ENCODE assay signal across 29 mouse cellular contexts in genomic region chr8:116139934-116140333, GRCm38 (mm10).
"Had no signal": no experiment of that assay in that cellular context is flagged by ENCODE, and none has a peak within 500 bp of the region (broad histone marks: within the 10 kb centered on the region; RNA-seq: fewer than 3 reads in every experiment).

No protein-coding gene starts in this region.

- H3K27me3 ChIP-seq: embryonic facial prominence, embryonic 12.5 days; embryonic facial prominence, embryonic 13.5 days; embryonic facial prominence, embryonic 15.5 days; forebrain, embryonic 13.5 days; forebrain, embryonic 15.5 days had no signal

- H3K9ac ChIP-seq: embryonic facial prominence, embryonic 12.5 days; embryonic facial prominence, embryonic 13.5 days; embryonic facial prominence, embryonic 15.5 days; forebrain, embryonic 12.5 days; forebrain, embryonic 13.5 days; forebrain, embryonic 15.5 days; forebrain, postnatal 0 days had no signal

- H3K9me3 ChIP-seq: embryonic facial prominence, embryonic 10.5 days; embryonic facial prominence, embryonic 12.5 days; embryonic facial prominence, embryonic 13.5 days; embryonic facial prominence, embryonic 15.5 days; forebrain, embryonic 10.5 days; forebrain, embryonic 12.5 days; forebrain, embryonic 13.5 days; forebrain, embryonic 15.5 days had no signal

- H3K4me3 ChIP-seq: embryonic facial prominence, embryonic 10.5 days; embryonic facial prominence, embryonic 12.5 days; embryonic facial prominence, embryonic 13.5 days; embryonic facial prominence, embryonic 15.5 days; erythroblast, embryonic 14.5 days; forebrain, embryonic 10.5 days; forebrain, embryonic 12.5 days; forebrain, embryonic 13.5 days; forebrain, embryonic 15.5 days; gastrocnemius, adult 2 months; heart, adult 2 months had no signal

- H3K4me2 ChIP-seq: embryonic facial prominence, embryonic 12.5 days; embryonic facial prominence, embryonic 13.5 days; embryonic facial prominence, embryonic 15.5 days; forebrain, embryonic 12.5 days; forebrain, embryonic 13.5 days; forebrain, embryonic 15.5 days had no signal

- H3K4me1 ChIP-seq: embryonic facial prominence, embryonic 12.5 days; embryonic facial prominence, embryonic 13.5 days; forebrain, embryonic 13.5 days had no signal

- H3K36me3 ChIP-seq: embryonic facial prominence, embryonic 10.5 days; embryonic facial prominence, embryonic 12.5 days; embryonic facial prominence, embryonic 13.5 days; embryonic facial prominence, embryonic 15.5 days; forebrain, embryonic 10.5 days; forebrain, embryonic 12.5 days; forebrain, embryonic 15.5 days had no signal

- DNase-seq: cerebellum, adult 2 months; cerebellum, adult 8-10 months; cerebellum, adult 9-10 months; cerebellum, adult 9-11 months; cerebellum, postnatal 10 days; cerebellum, postnatal 14 days; cerebellum, postnatal 25 days; cerebellum, postnatal 36 days; embryo, embryonic 11 days; forebrain, postnatal 0 days; gastrocnemius, adult 2 months; gastrocnemius, postnatal 10 days; gastrocnemius, postnatal 14 days; gastrocnemius, postnatal 25 days; gastrocnemius, postnatal 36 days; heart, adult 11 months; heart, adult 18-20 months; heart, adult 2 months had no signal

- H3K27ac ChIP-seq: embryonic facial prominence, embryonic 10.5 days; embryonic facial prominence, embryonic 12.5 days; embryonic facial prominence, embryonic 13.5 days; embryonic facial prominence, embryonic 15.5 days; forebrain, embryonic 10.5 days; forebrain, embryonic 12.5 days; forebrain, embryonic 13.5 days; forebrain, embryonic 15.5 days; gastrocnemius, adult 2 months; heart, adult 2 months had no signal

- ATAC-seq: forebrain, embryonic 13.5 days; forebrain, embryonic 14.5 days; forebrain, embryonic 15.5 days; forebrain, embryonic 16.5 days; forebrain, postnatal 0 days had no signal
